Mouse (Mus musculus): ENCODE measurements around the gene Polrmt. TPM values are rescaled to one million over a fixed set of nuclear protein-coding genes. Genes with fewer than 3 reads are reported as not detected.
A peak's percentile ranks its signal among the peaks of the same experiment; 100 is the strongest.

The Polrmt gene
- polyA plus RNA-seq, 1 experiment from 2014 or later: 47.3 TPM

- Histone ChIP-seq H3K27me3 (ENCODE audit: insufficient read depth, poor library complexity, severe bottlenecking) (peaks cover 67% of the 10 kb centered on the region), H3K36me3 (no peaks in the 10 kb centered on the region), H3K27ac (no peak overlapping the region), H3K9me3 (no peaks in the 10 kb centered on the region), H3K4me3 (no peak overlapping the region), H3K4me1 (replicated peaks) (peaks cover 33% of the 10 kb centered on the region)
- DNase-seq (ENCODE audit: low spot score): no peak
- 67% methylated on average over 7 of the region's 7 CpGs for WGBS
These were observed 36.7 kb upstream of the Polrmt start for GRCm38 (mm10) chr10:79783050-79783449.

DNA sequence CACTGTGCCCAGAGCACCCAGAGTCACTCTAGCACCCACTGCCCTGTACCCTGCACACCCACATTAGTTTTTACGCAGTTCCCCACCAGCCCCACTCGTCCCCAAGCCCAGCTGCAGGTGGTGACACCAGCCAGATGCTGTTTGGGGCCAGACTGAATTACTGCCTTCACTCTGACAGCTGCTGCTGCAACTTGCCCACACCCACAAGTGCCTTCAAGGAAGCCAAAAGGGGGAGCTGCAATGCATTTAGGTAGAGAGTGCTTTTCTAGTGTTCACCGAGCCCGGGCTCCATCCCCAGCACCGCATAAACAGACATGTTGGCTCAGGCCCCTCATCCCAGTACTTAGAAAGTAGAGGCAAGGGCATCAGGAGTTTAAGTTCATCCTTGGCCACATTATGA lies 35.6 kb upstream of the Polrmt start:
- 53% methylated on average over 5 of the region's 5 CpGs for WGBS
- peaks cover 44% of the 10 kb centered on the region for H3K4me1 ChIP-seq (replicated peaks)
- no peak overlapping the region for H3K4me3 ChIP-seq
- peaks cover 78% of the 10 kb centered on the region for H3K27me3 ChIP-seq (ENCODE audit: insufficient read depth, poor library complexity, severe bottlenecking)
- no peak for DNase-seq (ENCODE audit: low spot score)
- H3K36me3 ChIP-seq: no peaks in the 10 kb centered on the region
- no peaks in the 10 kb centered on the region for H3K9me3 ChIP-seq
- H3K27ac ChIP-seq: no peak overlapping the region

GRCm38 (mm10) chr10:79781139-79781538 lies 34.8 kb upstream of the Polrmt start:
- Histone ChIP-seq H3K9me3 (no peaks in the 10 kb centered on the region), H3K4me1 (replicated peaks) (peaks cover 47% of the 10 kb centered on the region), H3K27me3 (ENCODE audit: insufficient read depth, poor library complexity, severe bottlenecking) (peaks cover 86% of the 10 kb centered on the region), H3K4me3 (peak overlapping the region; percentile 53), H3K36me3 (no peaks in the 10 kb centered on the region), H3K27ac (no peak overlapping the region)
- 32% methylated on average over 21 of the region's 21 CpGs for WGBS
- no peak for DNase-seq (ENCODE audit: low spot score)

DNA sequence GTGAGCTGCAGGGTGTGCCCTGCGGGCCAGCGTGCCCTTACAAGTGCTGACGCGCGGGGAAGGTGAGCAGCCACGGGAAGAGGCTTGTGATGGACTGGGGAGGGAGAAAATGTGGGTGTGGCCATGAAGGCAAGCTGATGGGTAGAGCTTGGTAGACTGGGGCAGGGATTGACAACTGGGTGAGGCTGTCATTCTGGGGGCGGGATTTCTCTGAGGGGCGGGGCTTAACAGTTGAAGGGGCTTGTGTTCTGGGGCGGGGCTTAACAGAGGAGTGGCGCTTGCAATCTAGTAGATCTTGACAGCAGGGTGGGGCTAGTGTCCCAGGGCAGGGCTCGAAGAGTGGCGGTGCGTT lies 34.3 kb upstream of the Polrmt start:
- Histone ChIP-seq H3K36me3 (no peaks in the 10 kb centered on the region), H3K4me3 (peak overlapping the region; percentile 53), H3K27me3 (ENCODE audit: insufficient read depth, poor library complexity, severe bottlenecking) (peaks cover 89% of the 10 kb centered on the region), H3K9me3 (no peaks in the 10 kb centered on the region), H3K4me1 (replicated peaks) (peaks cover 47% of the 10 kb centered on the region), H3K27ac (0 out of 2 replicates have a peak overlapping the region, but pooled peaks have one; percentile 54)
- no peak for DNase-seq (ENCODE audit: low spot score)
- WGBS: 2% methylated on average over 13 of the region's 13 CpGs

DNA sequence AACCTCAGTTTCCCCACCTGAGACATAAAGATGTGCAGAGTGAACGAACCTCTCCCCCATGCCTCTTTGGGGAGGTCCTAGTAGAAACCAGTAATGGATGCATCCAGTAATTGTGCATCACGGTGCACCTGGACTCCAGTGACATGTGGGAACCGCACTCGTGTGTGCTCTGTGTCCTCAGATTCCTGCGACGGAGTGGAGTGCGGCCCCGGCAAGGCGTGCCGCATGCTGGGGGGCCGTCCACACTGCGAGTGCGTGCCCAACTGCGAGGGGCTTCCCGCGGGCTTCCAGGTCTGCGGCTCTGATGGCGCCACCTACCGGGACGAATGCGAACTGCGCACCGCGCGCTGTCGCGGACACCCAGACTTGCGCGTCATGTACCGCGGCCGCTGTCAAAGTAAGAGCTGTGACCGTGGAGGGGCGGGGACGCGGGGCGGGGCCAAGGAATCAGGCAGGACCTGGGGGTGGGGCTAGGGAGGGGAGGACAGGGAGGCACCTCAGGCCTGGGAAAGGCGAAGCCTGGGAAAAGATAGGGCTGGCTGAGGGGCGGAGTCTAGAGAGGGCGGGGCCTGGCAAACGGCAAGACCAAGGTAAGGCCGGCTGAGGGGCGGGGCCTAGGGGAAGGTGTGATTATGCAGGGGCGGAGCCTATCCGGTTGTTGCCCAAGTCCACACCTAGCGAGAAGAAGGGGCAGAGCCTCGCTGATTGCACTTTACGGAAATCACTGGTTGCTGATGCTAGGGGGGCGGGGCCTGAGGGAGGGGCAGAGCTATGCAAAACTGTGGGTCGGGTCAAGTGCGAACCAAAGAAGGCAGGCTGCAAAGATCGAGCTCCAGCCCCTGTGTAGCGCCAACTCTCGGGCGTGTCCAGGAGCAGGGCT lies 33.6 kb upstream of the Polrmt start:
- peak overlapping the region; percentile 54 for H3K27ac ChIP-seq
- 2% methylated on average over 55 of the region's 55 CpGs for whole genome bisulfite sequencing

DNA sequence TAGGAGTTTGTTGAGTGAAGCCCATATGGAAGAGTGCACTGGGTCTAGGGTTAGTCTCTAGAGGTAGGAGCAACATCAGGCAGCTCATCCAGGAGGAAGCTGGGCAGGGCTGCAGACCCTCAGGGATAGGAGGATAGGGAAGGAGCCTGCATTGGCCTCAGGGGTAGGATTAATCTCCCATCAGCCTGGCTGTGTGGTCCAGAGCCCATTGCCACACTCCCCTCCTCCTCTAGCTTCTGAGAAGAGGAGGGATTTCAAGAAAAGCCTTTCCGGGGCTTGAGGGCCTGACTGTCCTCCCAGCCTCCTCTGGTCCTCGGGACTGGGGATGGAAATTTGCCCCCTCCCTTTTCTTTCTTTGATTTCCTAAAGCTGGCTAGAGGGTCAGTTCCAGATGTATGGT lies 32.8 kb upstream of the Polrmt start:
- peaks cover 78% of the 10 kb centered on the region for H3K27me3 ChIP-seq (ENCODE audit: insufficient read depth, poor library complexity, severe bottlenecking)
- DNase-seq (ENCODE audit: low spot score): no peak
- 23% methylated on average over 2 of the region's 2 CpGs for WGBS

More for the DNA sequence above, 33.6 kb upstream of the Polrmt start:
- Histone ChIP-seq H3K36me3 (no peaks in the 10 kb centered on the region), H3K9me3 (peaks cover under 1% of the 10 kb centered on the region; the same call in 1 of the 2 replicates), H3K27me3 (ENCODE audit: insufficient read depth, poor library complexity, severe bottlenecking) (peaks cover 86% of the 10 kb centered on the region), H3K4me1 (replicated peaks) (peaks cover 47% of the 10 kb centered on the region), H3K4me3 (peak overlapping the region; percentile 53)
- peak; percentile 98 for DNase-seq (ENCODE audit: low spot score)

GRCm38 (mm10) chr10:79778006-79778405 lies 31.6 kb upstream of the Polrmt start:
- peaks cover 3% of the 10 kb centered on the region; the same call in 1 of the 2 replicates for H3K9me3 ChIP-seq
- H3K36me3 ChIP-seq: no peaks in the 10 kb centered on the region
- H3K4me3 ChIP-seq: peak overlapping the region; percentile 52
- H3K4me1 ChIP-seq (replicated peaks): peaks cover 44% of the 10 kb centered on the region
- 22% methylated on average over 15 of the region's 15 CpGs for WGBS
- H3K27ac ChIP-seq: 0 out of 2 replicates have a peak overlapping the region, but pooled peaks have one; percentile 2
- peaks cover 68% of the 10 kb centered on the region for H3K27me3 ChIP-seq (ENCODE audit: insufficient read depth, poor library complexity, severe bottlenecking)
- no peak for DNase-seq (ENCODE audit: low spot score)

More for the DNA sequence above, 32.8 kb upstream of the Polrmt start:
- Histone ChIP-seq H3K9me3 (peaks cover 3% of the 10 kb centered on the region; the same call in 1 of the 2 replicates), H3K4me3 (no peak overlapping the region), H3K27ac (no peak overlapping the region), H3K4me1 (replicated peaks) (peaks cover 46% of the 10 kb centered on the region), H3K36me3 (no peaks in the 10 kb centered on the region)

DNA sequence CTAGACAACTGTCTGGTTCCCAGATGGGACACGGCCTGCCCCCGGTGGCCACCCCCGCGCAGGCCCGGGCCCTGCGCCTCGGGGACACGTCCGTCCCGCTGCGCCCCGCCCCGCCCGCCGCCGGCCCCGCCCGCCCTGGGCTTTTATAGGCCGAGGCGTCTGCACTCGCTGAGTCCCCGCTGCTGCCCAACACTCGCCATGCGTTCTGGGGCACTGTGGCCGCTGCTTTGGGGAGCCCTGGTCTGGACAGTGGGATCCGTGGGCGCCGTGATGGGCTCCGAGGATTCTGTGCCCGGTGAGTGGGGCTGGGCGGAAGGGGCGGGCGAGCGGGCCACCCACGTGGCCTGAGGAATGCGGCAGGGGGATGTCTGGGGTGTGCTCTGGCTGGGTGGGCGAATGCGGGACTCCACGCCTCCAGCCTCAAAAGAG lies 30.7 kb upstream of the Polrmt start, which contains the start of gene Fstl3:
TSS of gene Fstl3 (plus strand) at position 170 of the 429 bp plus-strand sequence.
- Histone ChIP-seq H3K27me3 (ENCODE audit: insufficient read depth, poor library complexity, severe bottlenecking) (peaks cover 59% of the 10 kb centered on the region), H3K36me3 (no peaks in the 10 kb centered on the region), H3K4me1 (replicated peaks) (peaks cover 44% of the 10 kb centered on the region), H3K27ac (peak within 1 kb of the TSS; percentile 75), H3K9me3 (peaks cover 7% of the 10 kb centered on the region; the same call in 1 of the 2 replicates), H3K4me3 (peak within 1 kb of the TSS; percentile 52)
- WGBS: 2% methylated on average over 39 of the region's 39 CpGs
- DNase-seq (ENCODE audit: low spot score): peak; percentile 32

- Histone ChIP-seq H3K4me1 (replicated peaks) (peaks cover 25% of the 10 kb centered on the region), H3K27me3 (ENCODE audit: insufficient read depth, poor library complexity, severe bottlenecking) (peaks cover 48% of the 10 kb centered on the region), H3K36me3 (no peaks in the 10 kb centered on the region), H3K9me3 (peaks cover 7% of the 10 kb centered on the region; the same call in 1 of the 2 replicates), H3K27ac (no peak overlapping the region), H3K4me3 (no peak overlapping the region)
- no peak for DNase-seq (ENCODE audit: low spot score)
- 71% methylated on average over 5 of the region's 5 CpGs for WGBS
These were observed 28.3 kb upstream of the Polrmt start for GRCm38 (mm10) chr10:79774486-79775279.

- DNase-seq (ENCODE audit: low spot score): no peak
- Histone ChIP-seq H3K4me1 (replicated peaks) (peaks cover 26% of the 10 kb centered on the region), H3K27me3 (ENCODE audit: insufficient read depth, poor library complexity, severe bottlenecking) (peaks cover 33% of the 10 kb centered on the region), H3K4me3 (no peak overlapping the region), H3K27ac (no peak overlapping the region), H3K9me3 (peaks cover 7% of the 10 kb centered on the region; the same call in 1 of the 2 replicates), H3K36me3 (no peaks in the 10 kb centered on the region)
- WGBS: 87% methylated on average over 2 of the region's 2 CpGs
These were observed 26.8 kb upstream of the Polrmt start for GRCm38 (mm10) chr10:79773208-79773607.

GRCm38 (mm10) chr10:79772320-79772719 lies 25.9 kb upstream of the Polrmt start:
- DNase-seq (ENCODE audit: low spot score): no peak
- WGBS: 88% methylated on average over 3 of the region's 3 CpGs
- H3K36me3 ChIP-seq: no peaks in the 10 kb centered on the region
- peaks cover 25% of the 10 kb centered on the region for H3K4me1 ChIP-seq (replicated peaks)
- H3K4me3 ChIP-seq: no peak overlapping the region
- peaks cover 24% of the 10 kb centered on the region for H3K27me3 ChIP-seq (ENCODE audit: insufficient read depth, poor library complexity, severe bottlenecking)
- peaks cover 7% of the 10 kb centered on the region; the same call in 1 of the 2 replicates for H3K9me3 ChIP-seq
- H3K27ac ChIP-seq: no peak overlapping the region

DNA sequence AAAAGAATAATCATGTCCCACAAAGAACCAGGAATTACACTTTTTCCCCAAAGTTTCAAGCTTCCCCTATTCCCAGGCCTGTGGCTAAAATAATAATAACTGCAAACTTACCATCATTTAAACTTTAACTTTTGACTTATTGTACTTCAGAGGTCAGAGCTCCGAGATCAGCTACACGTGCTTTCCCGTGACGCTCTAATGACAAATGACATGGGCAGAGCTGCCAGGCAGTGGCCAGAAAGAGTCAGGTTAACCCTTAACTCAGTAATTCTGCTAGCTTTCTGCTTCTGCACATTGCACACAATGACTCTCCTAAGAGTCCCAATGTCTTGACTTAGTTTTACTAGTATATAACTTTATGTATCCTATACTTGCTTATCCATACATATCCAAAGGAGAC lies 22.9 kb upstream of the Polrmt start:
- no peak for DNase-seq (ENCODE audit: low spot score)
- peaks cover 8% of the 10 kb centered on the region; the same call in 1 of the 2 replicates for H3K36me3 ChIP-seq
- peaks cover 43% of the 10 kb centered on the region for H3K4me1 ChIP-seq (replicated peaks)
- 70% methylated on average over 4 of the region's 4 CpGs for WGBS
- no peak overlapping the region for H3K4me3 ChIP-seq
- peaks cover 10% of the 10 kb centered on the region; the same call in 1 of the 2 replicates for H3K27me3 ChIP-seq (ENCODE audit: insufficient read depth, poor library complexity, severe bottlenecking)
- peaks cover 4% of the 10 kb centered on the region; the same call in 1 of the 2 replicates for H3K9me3 ChIP-seq
- H3K27ac ChIP-seq: no peak overlapping the region
